Mouse (Mus musculus) embryo, embryonic 11 days (tissue): ENCODE measurements at regions not wholly inside any gene's neighbourhood (a gene's known extent, or its start where the extent isn't known, plus 50 kb on each side); places are given as distances from the start of the nearest gene placed in this dataset.
"Not testable (repeated sequence)": the region's sequence is repeated elsewhere in the genome, so short reads cannot be mapped to it uniquely, and the experiment has no call there.

Experiments
- DNase-seq: peaks from one replicate; pipeline ENCODE4 v3.0.0-alpha.2; 2015

DNA sequence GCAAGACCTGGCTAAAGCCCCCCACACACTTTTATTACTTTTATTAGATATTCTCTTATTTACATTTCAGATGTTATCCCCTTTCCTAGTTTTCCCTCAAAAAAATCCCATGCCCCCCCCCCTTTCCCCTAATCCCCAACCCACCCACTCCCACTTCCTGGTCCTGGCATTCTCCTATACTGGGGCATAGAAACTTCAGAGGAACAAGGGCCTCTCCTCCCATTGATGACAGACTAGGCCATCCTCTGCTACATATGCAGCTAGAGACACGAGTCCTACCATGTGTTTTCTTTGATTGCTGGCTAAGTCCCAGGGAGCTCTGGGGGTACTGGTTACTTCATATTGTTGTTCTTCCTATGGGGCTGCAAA lies 116.8 kb downstream of the Rfpl4b start:
- DNase-seq, result not testable (repeated sequence)

DNA sequence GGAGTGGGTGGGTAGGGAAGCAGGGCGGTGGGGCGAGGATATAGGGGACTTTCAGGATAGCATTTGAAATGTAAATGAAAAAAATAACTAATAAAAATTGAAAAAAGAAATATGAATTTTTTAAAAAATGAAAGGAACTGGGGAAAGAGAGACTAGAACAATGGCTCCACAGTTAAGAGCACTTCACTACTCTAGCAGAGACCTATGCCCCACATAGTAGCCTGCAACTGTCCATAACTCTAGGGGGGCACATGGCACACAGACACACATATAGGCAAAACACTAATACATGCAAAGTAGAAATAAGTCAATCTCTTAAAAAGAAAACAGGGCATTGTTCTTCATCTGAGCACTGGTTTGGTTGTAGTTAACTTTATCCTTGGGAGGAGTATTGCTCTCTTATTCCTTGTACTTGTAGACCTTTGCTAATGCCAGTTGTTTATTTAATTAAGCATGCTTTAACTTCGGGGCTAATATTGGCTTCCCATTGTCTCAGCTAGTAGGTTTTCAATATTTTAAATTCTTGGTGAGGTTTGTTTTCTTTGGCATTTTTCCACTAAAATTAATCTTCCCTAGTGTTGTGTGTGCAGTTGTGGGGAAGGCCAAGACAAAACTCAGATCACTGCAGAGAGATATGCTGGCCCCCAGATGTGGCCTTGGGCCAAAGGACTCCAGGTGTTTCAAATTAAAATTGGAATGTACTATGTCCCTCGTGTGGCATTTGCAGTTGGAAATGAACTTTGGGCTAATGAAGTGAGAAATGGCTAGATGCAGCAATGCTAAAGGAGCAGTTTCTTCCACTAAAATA lies 117.4 kb downstream of the Rfpl4b start:
- DNase-seq, result peak; percentile 48

DNA sequence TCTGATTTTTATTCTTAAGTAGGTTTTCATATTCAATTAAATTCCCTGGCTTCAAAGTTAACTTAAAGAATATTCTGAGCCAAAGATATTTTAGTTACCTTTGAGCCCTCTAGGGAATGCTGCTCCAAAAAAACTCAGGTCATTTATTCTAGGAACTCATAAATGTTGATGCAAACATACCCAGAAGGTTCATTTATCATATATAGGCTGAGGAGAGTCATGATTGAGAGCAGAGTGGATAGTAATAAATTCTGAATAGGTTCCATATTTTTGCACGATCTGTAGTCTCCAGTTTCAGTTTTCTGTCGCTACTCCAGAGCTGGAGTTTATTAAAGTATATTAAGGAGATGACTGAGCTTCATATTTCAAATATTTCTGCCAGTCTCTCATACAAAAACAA lies 144.1 kb downstream of the Rfpl4b start:
- no peak for DNase-seq

DNA sequence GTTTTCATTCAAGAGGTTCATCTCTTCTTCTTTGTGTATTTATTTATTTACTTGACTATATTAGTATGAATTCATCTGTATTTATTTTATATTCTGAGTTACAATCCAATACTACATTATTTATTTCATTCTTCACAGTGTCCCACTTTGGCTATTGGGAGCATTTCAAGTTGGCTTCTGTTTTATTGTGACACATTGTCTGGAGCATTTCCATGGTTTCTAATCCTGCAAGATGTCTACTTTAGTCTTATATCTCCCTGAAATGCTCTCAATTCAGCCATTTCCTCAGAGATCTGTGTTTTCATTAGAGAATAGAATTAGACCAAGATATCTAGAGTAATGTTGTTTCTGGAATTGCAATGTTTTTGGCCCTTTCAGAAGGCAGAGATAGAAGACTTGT lies 153.0 kb downstream of the Rfpl4b start:
- DNase-seq, result no peak

DNA sequence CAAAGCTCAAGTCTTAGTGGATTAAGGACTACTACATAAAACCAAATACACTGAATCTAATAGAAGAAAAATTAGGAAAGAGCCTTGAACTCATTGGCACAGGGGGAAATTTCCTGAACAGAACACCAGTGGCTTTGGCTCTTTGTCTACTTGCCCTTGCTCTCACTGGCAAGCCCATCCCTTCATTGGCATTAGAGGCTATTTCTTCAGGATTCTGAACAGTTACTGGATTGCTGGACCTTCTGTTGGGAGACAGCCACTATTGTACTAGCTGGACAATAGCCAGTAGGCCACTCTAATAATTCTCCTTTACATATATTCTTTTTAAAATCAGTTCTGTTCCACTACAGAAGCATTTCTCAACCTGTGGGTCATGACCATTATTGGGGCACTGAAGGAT lies 153.7 kb downstream of the Rfpl4b start:
- no peak for DNase-seq

DNA sequence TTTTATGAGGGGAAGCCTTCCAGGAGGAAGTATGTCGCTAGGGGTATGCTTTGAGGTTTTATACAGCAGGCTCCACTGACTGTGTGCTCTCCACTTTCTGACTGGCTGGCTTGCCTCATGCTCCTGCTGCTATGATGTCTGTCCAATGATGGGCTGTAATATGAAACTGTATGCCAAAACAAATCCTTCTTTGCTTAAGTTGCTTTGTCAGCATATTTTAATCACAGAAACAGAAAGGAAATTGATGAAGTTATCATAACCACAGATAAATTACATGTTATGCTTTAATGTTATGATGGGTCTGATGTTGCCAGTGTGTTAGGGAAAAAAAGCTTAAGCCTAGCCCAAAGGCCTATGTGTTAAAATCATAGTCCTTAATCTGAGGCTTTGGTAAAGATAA lies 185.9 kb downstream of the Rfpl4b start:
- DNase-seq, result no peak

DNA sequence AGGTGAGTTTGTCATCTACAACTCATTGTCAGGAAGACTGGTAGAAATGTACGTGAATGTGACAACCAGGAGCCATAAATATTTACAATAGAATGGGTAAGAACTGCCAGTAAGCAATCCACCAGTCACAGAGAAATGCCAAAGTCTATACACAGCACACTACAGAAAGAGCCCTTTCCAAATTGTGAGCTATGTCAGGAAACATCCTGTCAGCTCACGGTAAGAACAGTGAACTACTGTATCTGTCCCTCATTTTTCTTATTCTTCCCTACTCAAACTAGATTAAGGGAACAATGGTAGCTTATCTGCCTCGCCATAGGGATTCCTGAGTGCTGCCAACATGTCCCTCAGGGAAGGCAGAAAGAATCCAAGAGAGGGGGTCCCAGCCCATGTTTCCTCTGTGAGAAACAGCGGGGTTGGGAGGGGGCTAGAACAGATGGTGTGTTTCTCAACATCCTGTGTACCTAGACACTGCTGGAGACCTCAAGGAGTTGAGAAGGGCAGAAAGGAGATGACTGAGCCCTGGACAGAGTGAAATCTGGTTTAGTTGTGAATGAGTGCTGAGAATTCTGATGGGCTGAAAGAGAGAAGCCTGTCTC lies 191.6 kb downstream of the Rfpl4b start:
- no peak for DNase-seq

DNA sequence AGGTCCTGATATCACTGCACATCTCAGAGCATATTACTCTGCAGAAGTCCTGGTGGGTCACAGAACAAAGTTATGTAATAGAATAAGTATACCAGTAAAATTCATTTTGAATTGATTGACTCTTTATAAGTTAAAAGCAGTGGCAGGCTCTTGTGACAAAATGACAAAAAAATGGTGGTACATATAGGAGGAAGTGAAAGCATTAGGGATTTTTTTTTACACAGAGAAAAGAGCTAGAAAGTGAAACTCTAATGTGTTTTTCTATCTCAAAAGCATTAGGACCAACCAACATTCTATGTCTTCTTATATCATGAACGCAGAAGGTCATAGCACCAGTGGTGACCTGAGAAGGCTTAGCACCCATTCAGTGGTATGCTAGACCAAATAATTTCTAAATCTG lies 198.2 kb downstream of the Rfpl4b start:
- no peak for DNase-seq

DNA sequence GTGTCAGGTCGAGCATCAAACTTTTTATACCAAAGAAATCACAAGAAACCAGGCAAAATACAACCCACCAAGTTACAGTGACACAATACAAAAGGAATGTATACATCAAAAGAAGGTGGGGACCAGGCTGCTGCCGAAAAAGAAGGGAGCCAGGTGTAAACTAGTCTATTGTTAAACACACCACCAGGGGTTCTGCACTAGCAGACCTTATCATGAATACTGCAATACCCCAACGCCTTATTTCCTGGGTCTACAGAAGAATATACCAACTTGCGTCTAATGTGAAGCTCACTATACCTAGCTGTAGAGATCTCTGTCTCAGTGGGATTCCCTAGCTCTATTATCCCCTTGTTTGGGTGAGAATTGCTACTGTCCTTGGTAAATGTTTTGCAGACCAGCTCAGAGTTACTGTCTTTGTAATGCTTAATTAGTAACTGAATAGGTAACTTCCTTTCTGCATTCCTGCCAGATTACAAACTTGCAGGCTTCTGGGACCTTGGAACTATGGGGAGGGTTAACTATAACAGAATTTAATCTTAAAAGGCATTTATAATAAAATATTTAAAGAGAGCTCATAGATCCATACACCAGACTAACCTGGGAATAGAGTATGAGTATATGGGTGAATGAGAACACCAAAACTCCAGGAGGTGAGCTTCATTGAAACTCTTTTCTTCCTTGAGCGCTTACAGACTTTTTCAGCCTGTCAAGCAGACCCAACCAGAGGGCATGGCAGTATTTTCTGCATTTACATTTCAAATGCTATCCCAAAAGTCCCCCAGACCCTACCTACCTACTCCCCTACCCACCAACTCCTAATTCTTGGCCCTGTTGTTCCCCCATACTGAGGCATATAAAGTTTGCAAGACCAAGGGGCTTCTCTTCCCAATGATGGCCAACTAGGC lies 211.7 kb downstream of the Rfpl4b start:
- no peak for DNase-seq

DNA sequence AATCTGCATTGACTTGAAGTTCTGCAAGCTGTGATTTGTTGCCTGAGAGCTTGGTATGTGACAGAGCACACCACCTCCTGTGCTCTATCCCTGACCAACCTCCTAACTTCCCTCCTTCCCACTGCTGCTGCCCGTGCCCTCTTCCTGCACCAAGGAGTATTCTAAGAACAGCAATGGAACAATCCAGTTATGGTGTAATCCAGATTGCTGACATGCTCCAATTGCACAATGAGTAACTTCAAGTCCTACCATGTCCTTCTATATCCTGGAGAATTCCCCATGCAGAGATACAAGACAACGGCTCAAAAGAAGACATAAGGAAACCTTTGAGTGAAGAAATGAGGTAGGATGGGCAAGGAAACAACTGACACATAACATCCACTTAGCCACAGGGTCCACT lies 235.5 kb downstream of the Rfpl4b start:
- no peak for DNase-seq

DNA sequence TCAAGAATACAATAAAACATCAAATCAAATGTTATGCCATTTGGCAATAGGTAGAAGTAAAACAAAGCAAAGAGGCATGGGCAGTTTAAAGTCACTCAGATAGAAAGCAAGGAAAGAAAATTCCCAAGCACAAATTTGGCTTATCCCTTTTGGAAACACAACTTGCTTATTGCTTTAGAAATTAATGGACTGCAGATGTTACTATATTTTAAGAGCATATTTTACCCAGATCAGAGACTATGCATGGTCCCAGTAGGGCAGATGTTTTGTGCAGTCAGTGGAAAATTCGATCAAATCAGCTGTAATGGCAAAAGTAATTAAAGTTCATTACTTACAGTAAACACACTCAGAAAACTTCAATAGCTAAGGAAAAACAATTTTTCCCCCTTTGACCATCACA lies 245.9 kb downstream of the Rfpl4b start:
- DNase-seq, result no peak

DNA sequence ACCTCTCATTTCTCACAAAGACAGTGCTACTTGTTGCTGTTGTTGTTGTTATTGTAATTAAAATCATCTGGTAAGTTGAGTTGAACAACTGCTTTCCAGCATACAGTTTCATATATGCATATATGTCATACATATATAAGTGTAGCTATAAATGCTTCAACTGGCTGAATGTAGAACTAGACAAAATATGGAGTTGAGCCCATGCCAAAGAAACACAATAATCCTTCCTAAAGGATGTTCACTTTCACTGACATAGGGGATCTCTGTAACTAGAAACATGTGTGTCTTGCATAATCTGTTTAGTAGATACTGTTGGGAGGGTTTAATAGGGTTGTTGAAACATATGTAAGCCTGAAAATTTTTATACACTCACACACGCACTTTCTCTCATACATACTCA lies 247.9 kb downstream of the Rfpl4b start:
- no peak for DNase-seq

DNA sequence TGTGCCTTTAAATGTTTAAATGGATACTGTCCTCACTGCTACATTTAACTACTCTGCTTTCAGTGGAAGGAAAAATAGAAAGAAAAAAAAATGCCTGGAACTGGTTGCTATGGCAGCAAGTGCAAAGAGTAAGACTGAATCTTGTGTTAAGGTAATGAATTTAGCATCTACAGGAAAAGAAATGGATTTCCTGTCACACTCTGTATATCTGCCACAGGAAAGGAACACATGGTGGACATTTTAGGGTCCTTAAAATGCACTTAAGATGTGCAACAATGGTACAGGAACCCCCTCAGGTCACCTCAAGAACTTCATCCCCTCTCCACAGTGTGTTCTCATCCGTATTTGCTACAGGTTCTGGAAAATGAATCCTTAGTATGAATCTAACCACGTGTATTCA lies 248.4 kb downstream of the Rfpl4b start:
- no peak for DNase-seq

DNA sequence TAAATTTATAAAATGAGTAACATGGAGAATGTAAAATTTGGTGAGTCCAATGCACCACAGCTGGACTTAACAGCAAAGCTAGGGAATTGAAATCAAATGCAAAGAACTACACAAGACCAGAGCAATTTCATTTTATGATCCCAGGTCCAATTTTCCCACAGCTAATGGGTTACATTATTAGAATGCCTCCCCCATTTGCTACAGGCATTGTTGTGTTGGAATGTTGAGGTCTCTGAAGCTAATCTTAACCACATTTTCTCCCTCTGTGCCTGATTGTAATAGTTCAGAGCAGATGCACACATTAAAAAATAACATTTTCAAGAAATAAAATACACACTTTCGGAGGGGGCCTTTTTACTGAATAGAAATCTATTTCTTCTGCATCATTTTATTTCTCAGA lies 254.3 kb downstream of the Rfpl4b start:
- DNase-seq, result no peak

DNA sequence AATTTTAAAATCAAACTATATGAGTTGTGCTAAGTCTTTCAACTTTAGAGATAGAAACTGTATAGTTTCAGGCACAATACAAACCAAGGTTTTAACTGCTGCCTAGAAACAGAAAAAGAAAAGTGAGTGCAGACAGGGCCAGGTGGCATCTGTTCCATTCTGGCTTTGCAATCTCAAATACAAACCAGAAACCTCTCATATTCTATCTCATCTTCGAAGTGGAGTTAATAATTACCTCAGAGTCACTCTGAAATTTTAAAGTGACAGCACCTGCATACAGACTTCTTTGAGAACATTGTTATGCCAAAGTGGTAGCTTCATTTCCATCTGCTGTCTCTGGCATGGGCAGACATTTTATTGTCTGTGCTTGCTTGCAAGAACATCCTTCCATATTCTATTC lies 255.2 kb downstream of the Rfpl4b start:
- no peak for DNase-seq

DNA sequence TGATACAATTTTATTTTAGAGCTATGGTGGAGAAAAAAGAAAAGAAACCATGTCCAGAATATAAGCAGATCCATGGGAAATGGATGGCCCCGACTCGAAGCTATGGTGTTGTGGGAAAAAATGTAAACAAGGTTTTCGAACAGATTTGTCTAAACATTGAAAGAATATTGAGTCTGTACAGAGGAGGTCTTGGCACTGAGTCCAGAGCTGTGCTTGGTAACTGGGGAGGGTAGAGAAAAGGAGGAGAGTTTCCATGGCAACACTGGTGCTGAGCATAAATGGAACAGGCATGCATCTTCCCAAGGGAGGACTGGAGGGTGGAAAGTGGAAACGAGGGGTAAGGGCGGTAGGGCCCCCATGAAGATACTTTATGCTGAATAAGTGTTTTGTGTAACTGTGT lies 266.5 kb downstream of the Rfpl4b start:
- DNase-seq, result peak; percentile 78

DNA sequence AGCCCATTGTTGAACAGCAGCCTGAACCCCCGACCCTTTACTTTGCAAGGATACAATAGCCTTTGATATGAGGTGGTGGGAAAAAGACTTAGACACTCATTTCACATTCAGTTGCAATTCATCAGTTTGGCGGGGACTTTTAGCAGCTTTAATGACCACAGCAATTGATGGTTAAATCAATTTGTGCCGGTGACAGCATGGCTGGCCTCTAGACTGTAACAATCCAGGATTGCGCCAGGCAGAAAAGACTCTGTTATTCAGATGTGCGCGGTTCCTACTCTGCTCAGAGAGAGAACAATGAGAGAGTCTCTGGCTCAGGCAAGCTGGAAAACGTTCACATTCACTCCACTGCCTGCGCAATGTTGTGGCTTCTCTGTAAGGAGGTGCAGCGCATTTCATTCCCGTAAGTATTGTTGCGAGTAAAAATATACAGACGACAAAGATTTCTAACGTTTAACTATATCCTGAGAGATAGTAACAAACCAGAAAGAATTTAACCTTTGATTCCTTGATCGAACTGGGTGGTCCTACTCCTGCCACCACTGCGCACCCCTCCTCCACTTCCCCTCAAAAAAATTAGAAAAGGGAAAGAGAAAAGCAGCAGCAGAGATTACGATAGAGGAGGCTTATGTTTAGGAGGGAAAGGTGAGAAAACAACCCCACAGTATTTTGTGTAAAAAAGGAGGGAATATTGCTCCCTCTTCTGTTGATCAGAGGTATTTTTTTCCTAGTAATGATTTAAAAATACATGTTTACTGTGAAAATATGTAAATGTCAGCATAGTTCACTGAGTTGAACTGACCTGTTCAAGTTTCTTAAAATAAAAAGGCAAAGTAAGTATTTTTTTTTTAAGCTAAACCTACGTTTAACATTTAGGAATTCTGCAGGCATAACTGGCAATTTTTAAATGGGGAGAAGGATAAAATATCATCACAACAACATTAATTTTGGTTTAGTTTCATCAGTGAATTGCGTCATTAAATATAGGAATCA lies 267.6 kb downstream of the Rfpl4b start:
- DNase-seq, result peak; percentile 89

DNA sequence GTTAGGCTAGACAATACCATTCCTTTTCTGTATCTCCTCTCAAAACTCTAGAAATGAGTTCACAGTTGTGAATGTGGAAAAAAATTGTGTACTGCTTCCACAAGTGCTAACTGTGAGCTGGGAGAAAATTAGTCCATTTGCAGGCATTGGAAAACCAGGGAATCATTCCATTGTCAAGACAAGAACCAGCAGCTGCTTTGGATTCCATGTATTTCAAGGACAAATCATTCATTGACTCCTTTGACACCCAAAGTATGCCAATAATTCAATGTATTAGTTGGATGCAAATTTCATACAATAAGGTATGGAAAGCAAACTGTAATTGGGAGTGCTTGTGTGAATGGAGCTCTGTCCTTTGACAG lies 268.3 kb downstream of the Rfpl4b start:
- DNase-seq, result no peak

DNA sequence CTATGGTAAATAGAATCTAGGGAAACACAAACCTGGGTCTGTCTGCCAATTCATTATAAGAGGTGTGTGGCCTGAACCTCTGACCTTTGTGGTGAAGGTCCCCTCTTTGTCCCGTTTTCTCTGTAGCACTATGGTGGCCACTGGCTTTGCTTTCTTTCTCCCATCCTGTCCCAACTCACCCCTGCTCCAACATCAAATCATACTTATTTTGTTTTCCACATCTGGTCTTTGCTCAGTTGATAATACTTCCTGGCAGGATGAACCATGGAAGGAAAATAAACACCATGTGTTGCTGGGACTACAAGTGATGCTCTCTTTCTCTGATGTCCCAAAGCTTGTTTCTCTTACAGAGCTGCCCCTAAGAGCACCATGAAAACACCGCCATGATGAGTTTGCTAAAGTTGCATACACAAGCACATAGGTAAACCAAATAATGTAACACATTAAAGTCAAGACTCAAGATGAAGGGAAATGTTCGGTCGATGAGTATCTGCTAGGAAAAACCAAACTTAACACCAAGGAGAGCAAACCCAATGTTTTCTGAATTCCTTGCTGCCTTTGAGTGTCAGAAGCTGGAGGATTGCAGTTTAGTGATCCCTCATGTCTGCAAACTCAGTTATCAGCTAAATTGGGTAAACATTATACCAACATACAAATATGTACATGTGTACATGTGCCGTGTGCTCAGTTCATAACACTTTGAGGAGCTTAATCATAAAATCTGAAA lies 269.1 kb downstream of the Rfpl4b start:
- DNase-seq, result peak; percentile 23

DNA sequence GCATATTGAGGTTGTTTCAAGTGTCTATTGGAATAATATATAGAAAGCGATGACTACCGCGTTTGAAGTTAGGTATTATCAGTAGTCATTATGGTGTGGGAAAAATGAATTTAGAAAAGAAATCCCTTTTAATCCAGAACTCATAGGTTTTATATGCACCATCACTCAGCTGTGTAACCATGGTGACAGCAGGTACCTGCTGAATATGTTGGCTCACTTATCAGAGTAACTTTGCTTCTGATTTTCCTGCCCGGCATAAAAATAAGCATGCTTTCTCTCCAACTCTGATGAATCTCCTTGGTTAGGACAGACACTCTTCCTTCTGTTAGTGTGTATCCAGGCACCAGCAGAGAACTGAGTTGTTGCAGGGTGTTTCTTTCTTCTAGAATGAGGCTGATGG lies 281.5 kb downstream of the Rfpl4b start:
- DNase-seq, result no peak

DNA sequence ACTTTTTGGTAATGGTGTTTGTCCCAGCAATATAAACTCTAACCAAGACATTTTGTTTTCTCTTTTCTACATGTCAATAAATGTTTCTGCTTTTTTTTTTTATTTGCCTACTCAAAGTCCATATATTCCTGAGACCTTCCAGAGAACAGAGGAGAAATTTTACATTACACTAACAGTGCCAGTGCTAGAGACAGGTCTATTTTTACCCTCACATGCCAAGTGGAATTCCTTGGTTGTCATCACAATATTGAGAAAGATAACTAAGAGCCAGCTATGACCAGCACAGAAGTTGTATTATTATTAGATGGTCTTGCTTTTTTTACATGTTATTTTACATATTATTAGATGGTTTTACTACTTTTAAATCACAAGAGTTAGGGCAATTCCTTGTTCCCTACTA lies 282.8 kb downstream of the Rfpl4b start:
- DNase-seq, result no peak

DNA sequence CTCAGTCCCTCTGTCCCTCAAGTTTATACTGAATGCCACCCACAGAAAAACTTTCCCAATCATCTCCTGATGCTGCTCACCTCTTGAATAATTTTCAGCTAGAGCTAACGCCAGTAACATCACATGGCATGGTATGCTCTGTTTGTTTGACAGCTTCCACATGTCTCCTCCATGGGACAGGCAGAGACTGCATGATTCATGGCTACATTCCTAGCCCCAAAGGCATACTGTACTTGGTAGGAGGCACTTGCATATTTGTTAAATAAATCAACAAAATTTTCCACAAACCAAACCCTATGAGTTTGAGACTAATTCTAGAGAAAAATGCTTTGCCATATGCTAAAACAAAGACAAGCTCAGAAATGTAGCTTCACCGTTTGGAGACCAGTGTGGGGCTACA lies 304.9 kb downstream of the Rfpl4b start:
- DNase-seq, result no peak
